Mouse (Mus musculus) splenic B cell, adult 2 months (primary cell): ENCODE data around the gene Kcnh1.

Experiments used
- DNase-seq: peaks from one replicate; pipeline ENCODE4 v3.0.0-alpha.2; 2011; ENCODE audit warnings: low read depth, low spot score
- H3K27me3 ChIP-seq: 2 replicates; pipeline ENCODE4 v1.6.1; 2012; ENCODE audit warnings: mild to moderate bottlenecking, low read length, moderate library complexity, mixed read lengths; ENCODE audit not compliant: control insufficient read depth, poor library complexity, insufficient read depth, severe bottlenecking
- H3K36me3 ChIP-seq: 2 replicates; pipeline ENCODE4 v1.6.1; 2012; ENCODE audit warnings: mild to moderate bottlenecking, low read length, moderate library complexity, mixed read lengths; ENCODE audit not compliant: control insufficient read depth, poor library complexity, insufficient read depth, severe bottlenecking

Kcnh1 gene

DNA sequence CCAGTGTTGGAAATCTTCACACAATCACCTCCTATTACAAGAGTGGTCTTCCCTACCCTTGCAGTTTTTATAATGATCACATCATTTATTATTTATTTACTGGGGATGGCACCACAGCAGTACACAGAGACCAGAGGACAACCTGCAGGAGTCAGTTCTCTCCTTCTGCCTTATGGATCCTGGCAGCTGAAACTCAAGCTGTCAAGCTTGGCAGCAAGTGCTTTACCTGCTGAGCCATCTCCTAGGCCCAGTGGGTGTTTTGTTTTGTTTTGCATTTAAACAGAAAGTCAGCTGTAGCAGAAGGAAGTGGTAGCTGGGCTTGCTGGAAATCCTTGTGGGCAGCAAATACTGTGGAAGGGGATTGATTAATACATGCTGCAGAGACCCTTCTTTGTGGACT lies 197.1 kb downstream of the Kcnh1 start:
- H3K27me3 ChIP-seq = no peaks in the 10 kb centered on the region
- DNase-seq = no peak
- no peaks in the 10 kb centered on the region for H3K36me3 ChIP-seq

DNA sequence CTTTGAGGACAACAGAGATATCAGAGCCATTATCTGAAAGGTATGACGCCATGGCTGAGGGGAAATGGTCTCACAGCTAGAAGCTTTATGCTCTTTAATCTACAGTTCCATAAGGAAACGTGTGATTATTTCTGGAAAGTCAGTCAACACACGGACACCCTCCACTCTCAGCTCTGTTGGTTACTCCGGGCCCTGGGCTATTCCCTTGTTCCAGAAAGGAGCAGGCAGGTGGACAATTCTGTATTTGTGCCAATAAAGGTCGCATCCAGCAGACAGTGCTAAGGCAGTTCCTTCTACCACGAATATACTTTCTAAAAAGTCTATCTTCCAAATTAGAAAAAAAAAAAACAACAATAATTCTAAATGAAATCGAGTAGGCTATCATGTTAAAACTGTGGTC lies 200.5 kb downstream of the Kcnh1 start:
- no peak for DNase-seq
- H3K27me3 ChIP-seq = no peaks in the 10 kb centered on the region
- no peaks in the 10 kb centered on the region for H3K36me3 ChIP-seq

DNA sequence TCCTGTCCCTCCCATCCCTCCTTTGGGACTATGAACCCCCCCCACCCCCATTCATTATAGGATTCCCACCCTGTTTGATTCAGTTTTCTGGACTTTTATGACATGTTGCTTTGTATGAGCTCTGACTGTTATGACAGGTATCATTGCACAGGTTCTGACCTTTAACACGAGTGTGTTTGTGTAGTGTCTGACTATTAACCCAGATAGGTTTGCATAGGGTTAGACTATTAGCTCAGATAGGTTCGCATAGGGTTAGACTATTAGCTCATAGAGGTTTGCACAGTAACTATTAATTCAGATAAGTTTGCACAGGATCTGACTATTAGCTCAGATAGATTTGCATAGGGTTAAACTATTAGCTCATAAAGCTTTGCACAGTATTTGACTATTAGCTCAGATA lies 201.7 kb downstream of the Kcnh1 start:
- Histone ChIP-seq H3K36me3 (no peaks in the 10 kb centered on the region), H3K27me3 (no peaks in the 10 kb centered on the region)
- no peak for DNase-seq

DNA sequence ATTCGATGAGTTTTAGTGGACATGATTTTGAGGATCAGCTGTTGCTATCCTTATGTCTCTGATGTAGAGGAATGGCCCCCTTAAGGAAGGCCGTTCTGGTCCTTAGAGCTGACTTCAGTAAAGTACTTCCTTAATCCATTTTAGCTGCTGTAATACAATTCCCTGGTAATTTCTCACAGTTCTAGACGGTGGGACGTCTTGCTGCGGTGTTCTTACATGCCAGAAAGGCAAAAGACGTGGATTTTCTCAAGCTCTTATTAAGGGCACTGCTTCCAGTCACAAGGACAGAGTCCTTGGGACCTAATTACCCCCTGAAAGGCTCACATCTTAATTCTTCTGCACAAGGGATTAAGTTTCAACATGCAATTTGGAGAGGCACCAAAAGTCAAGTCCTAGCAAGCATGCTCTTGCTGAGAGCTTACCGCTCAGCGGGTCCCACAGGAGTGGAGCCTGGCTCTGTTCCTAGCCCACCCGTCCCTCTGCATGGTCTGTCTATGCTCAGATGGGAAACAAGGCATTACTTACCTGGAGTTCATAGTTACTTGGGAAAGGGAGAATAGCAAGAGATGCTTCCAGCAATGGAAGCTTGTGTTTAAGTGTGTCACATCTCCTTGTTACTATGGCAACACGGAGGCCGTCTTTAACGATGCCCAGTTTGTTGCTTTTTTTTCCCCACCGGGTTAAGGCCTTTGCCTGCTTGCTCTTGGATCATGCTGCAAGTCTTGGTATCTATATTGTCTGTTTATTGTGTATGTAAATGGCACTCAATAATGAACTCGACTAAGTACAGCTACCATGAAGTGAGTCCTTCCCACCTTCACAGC lies 209.3 kb downstream of the Kcnh1 start:
- no peak for DNase-seq
- no peaks in the 10 kb centered on the region for H3K36me3 ChIP-seq
- no peaks in the 10 kb centered on the region for H3K27me3 ChIP-seq

DNA sequence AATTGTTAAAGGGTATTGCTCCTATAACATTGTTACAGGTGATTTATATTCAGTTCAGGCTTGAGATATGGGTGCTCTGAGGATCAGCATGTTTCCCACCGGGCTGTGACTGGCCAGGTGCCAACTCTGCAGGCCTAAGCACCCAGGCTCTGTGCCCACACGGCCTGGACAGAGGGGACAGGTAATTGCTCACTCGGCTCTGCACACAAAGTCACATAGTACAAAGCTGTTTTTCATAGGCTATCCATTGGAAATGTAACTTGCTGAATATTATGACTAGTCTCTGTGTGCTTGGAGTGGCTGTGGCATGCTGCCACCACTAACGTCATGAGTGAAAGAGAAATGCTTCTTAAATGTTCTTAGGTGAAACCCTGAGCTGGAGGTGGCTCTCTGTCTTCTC lies 210.4 kb downstream of the Kcnh1 start:
- Histone ChIP-seq H3K27me3 (no peaks in the 10 kb centered on the region), H3K36me3 (no peaks in the 10 kb centered on the region)
- DNase-seq = no peak

DNA sequence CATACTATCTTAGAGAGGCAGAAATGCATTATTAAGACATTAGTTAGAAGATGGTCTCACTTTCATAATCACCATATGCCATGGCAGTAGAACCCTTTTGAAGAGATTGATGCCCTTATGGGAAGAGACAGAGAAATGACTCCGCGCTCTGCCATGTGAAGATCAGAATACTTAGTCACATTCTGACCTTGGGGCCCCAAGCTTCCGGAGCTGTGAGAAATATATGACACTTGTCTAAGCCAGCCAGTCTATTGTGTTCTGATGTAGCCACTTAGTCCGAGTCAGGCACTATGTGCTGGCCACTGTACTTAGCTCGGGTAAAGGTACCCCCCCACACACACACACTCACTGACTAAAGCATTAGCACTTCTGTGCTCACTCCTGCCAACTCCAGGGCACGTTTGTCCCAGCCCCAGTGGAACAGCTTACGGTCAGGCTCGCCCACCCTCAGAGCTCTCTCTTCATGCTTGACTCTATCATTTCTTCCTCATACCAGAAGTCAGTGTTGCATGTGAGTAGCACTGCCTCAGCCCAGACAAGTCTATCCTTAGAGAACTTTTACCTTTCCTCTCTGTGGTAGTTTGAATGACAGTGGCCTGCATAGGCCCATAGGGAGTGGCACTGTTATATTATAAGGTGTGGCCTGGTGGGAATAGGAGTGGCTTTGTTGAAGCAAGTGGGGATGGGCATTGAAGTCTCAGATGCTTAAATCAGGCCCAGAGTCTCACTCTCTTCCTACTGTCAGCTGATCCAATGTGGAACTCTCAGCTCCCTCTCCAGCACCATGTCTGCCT lies 212.5 kb downstream of the Kcnh1 start:
- H3K36me3 ChIP-seq = no peaks in the 10 kb centered on the region
- H3K27me3 ChIP-seq = no peaks in the 10 kb centered on the region
- DNase-seq = no peak

DNA sequence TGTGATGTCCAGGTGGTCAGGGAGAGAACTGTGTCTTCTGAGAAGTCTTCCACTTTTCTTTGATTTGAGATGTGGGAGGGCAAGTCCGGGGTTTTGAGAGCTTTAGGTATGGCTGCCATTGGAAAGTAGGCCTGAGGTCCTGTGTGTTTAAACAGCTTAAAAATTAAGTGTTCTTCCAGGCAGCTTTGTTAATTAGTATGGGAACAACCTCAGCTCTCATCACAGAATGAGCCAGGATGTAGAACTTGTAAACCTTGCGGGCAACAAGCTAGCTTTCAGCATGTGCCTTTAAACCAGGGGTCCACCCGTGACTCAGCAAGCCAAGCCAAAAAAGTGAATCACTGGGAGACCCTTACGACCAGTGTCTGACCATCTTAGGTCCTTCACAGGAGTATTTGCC lies 214.6 kb downstream of the Kcnh1 start:
- no peak for DNase-seq
- Histone ChIP-seq H3K27me3 (no peaks in the 10 kb centered on the region), H3K36me3 (no peaks in the 10 kb centered on the region)

DNA sequence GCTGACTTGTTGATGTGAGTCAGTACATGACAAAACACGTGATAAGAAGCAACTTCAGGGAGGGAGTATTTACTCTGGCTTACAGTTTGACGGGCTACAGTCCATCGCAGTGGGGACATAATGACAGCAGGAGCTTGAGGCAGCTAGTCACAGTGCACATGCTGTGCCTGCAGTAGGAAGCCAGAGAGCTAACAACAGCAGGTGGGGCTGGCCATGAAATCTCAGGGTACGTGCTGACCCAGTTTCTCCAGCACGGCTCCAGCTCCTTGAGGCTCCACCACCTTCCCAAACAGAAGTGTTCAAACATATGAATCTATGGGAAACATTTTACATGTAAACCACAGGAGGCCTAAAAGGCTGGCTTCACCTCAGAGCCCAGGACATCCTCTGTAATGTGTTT lies 216.0 kb downstream of the Kcnh1 start:
- H3K27me3 ChIP-seq = no peaks in the 10 kb centered on the region
- DNase-seq = no peak
- no peaks in the 10 kb centered on the region for H3K36me3 ChIP-seq

DNA sequence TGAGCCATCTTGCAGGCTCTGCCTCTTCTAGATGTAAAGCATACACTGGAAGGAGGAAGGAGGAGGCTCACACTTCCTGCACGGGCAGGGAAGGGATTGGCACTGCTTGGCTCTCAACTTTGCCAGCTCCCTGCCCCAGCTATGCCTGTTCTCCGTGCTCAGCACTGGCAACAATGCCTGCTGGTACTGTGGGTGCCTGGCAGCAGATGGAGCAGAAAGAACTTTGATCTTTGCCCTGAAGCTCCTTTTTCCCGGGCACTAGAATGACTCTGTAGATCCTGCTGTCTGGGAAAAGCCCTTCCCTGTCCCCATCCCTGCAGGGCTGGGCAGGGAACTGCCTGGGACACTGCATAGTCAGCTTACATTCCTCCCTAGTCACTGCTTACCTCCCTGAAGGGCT lies 225.2 kb downstream of the Kcnh1 start:
- Histone ChIP-seq H3K36me3 (no peaks in the 10 kb centered on the region), H3K27me3 (no peaks in the 10 kb centered on the region)
- no peak for DNase-seq

DNA sequence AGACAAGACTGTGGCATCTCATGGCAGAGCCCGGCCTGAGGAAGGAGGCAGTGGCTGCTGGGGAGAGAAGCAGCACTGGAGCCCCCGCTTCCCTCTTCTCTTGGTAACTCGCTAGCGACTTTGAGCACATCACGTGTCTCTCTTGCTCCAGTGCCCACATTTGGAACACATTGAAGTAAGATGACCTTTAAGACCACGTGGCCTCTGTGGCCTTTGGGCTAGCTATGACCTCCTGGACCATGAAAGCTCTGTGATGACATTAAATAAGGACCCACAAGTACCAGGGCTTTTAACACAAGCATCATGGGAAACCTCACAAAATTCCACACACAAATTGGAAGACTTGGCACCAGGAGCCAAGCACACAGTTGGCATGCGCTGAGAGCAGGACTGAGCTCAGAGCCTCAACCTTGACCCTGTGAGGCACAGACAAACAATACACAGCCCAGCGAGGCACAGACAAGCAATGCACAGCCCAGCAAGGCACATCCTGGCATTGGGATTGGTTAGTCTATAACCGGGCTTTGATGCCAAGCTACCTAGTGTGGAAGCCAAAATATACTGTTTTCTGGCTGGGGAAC lies 225.8 kb downstream of the Kcnh1 start:
- Histone ChIP-seq H3K27me3 (no peaks in the 10 kb centered on the region), H3K36me3 (no peaks in the 10 kb centered on the region)
- no peak for DNase-seq

DNA sequence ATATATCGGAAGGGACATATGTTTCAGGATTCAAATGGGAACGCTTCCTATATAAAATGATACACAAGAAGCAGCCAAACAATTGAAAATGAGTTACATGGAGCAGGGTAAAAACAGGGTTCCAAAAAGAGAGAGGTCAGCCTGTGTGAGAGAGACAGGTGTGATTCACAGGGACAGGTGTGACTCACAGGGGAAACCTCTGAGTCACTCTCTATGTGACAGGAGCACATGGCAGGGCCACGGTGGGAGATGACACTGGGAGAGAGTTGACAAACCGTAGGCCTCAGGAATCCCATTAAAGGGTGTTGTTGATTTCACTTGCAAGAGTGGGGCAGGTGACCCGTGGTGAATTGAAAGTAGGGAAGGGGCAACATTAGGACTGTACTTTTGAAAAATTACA lies 228.6 kb downstream of the Kcnh1 start:
- no peaks in the 10 kb centered on the region for H3K36me3 ChIP-seq
- H3K27me3 ChIP-seq = no peaks in the 10 kb centered on the region
- no peak for DNase-seq

DNA sequence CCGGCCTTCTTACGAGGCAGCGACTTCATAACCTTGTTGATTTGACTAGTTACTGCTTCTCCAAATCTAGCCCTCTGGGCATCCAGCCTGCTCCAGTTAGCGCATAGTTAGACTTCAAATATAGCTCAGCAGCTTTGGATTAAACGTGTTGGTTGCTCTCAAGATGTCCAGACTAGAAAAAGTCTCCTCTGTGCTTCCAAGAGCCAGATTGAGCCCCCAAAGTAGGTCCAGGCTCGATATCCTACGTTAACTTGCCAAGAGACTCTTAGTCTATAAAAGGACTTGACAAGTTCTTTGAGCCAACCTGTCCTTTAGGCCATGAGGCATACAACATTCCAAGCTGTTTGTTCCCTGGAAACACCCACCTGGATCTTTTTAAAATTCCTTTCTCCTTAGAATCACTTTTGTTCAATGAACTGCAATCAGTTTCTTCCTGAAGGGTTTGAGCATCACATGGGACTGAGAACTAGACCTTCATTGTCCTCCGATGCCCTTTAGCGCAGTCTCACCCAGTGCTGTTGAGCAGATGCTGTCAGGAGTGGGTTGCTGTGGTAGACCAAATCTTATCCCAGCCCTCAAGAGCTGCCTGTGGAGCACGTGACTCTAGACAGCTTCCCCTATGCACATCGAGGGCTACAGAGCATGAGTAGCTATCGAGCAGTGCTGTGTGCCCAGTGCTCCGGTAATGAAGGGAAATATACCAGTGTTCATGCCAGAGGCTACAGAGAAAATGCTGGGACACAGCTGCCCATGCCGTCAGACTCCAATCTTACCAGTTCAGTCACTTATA lies 231.0 kb downstream of the Kcnh1 start:
- Histone ChIP-seq H3K36me3 (no peaks in the 10 kb centered on the region), H3K27me3 (no peaks in the 10 kb centered on the region)
- DNase-seq = no peak

DNA sequence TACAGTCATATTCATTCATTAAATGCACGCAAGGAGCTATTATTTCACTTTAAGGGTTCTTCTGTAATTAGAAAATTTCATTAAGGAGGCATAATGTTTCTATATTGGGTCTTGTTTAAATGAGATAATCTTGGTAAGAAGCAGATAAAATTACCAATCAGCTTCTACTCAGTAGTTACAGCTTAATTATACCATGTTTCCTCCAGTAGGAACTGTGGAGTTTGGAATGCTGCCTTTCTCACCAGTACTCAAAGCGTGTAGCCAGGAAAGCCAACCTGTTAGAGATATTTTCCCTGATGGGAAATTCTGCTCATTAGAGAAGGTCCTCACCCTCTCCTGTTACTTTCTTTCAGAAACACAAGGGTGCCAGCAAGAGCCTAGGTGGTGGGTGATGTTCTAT lies 240.8 kb downstream of the Kcnh1 start:
- DNase-seq = no peak
- H3K27me3 ChIP-seq = no peaks in the 10 kb centered on the region
- no peaks in the 10 kb centered on the region for H3K36me3 ChIP-seq

DNA sequence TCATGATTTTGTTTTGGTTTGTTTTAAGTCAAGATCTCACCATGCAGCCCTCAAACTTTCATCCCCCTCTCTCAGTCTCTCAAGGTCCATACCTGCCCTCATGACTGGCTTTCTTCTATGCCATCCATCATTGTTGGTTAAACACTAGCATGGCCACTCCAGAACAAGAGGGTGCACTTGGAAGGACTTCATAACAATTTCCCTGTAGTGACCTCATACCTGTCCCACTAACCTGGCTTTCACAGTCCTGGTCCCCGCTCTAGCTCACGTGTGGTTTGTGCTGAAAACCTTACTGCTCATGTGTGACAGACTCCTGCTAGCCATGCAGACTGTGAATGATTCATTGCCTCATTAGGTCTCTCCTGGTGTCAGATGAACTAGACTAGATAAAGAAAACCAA lies 244.9 kb downstream of the Kcnh1 start:
- H3K27me3 ChIP-seq = no peaks in the 10 kb centered on the region
- no peak for DNase-seq
- no peaks in the 10 kb centered on the region for H3K36me3 ChIP-seq
